Mouse (Mus musculus) stomach, postnatal 0 days (tissue): ENCODE results near the gene Ptpn11.

Experiments used
- CTCF ChIP-seq: IDR thresholded peaks from 2 replicates; pipeline ENCODE4 v1.5.1; 2016; ENCODE audit warnings: antibody characterized with exemption, low read depth, mild to moderate bottlenecking, moderate library complexity
- EP300 ChIP-seq: optimal IDR thresholded peaks from 2 replicates; pipeline ENCODE3; 2016; ENCODE audit warnings: antibody characterized with exemption

DNA sequence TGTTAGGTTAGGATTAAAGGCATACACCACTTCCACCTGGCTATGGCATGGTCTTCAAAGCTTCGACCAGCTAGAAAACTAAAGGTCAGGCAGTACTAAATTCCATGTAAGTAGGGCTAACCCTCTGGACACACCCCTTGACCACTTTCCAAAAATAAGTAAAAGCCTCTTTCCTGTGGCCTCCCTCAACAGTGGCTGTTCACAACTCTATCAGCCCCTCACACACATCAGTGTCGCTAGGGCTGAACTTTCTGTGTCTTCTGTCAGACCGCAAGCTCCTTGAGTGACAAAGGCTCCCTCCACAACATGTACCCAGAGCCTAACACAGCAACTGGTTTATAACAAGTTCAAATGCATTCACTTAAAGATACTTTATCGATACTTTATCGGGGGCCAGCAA, 7.2 kb upstream of the Ptpn11 start:
- no peak for TF ChIP-seq CTCF
- no peak for TF ChIP-seq EP300
